In the genomic region with DNA sequence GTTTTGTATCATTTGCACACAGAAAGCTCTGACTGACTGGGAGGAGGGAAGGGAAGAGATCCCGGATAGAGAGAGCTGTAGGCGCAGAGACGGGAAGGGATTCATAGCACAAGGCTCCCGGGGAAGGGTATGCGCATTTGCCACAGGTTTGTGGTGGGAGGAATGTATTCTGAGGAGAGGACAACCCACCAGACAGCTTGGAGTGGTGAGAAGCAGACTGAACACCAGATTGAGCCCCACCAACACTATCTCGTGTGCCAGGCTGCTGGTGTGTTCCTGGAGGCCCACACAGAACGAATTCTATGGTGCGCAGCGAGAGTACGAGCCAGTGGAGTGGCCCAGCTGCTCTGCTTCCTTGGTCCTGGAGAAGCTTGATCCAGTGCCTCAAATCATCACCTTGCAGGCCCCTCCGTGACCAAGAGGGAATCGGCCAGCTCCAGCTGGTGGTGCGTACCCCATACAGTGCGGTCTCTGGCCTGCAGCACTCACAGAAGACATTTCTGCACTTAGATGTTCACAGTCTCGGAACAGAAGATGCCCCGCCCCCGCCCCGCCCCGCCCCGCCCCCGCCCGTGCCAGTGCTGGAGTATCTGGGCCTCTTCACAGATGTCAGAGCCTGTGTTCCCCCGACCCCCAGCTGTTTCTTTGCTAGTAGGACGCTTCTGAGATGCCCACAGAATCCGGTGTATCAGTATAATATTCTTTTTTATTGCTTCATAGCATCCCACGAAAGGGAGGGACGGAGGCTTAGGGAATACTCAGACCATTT, we compare ENCODE assay signal across 8 mouse cellular contexts.
DNase-seq lines count a peak whose midpoint lies in the region; ATAC-seq lines count a peak whose summit lies in the region.

No protein-coding gene starts in this region.

- no peaks in the 10 kb centered on the region for H3K27me3 ChIP-seq in kidney, embryonic 15.5 days
- H3K27me3 ChIP-seq in embryonic facial prominence, embryonic 15.5 days, result no peaks in the 10 kb centered on the region
- 0 out of 2 replicates have a peak, but pooled peaks cover 4% of the 10 kb centered on the region for H3K27me3 ChIP-seq in midbrain, embryonic 13.5 days

- peaks cover 46% of the 10 kb centered on the region for H3K4me1 ChIP-seq in kidney, embryonic 15.5 days
- H3K4me1 ChIP-seq in embryonic facial prominence, embryonic 15.5 days, result peaks cover 52% of the 10 kb centered on the region
- peaks cover 23% of the 10 kb centered on the region for H3K4me1 ChIP-seq in midbrain, embryonic 13.5 days (replicated peaks)

- no peak overlapping the region for H3K4me3 ChIP-seq in kidney, embryonic 15.5 days (replicated peaks)
- no peak overlapping the region for H3K4me3 ChIP-seq in embryonic facial prominence, embryonic 15.5 days (replicated peaks)
- no peak overlapping the region for H3K4me3 ChIP-seq in midbrain, embryonic 13.5 days (replicated peaks)

- peak overlapping the region; percentile 29 for H3K4me2 ChIP-seq in kidney, embryonic 15.5 days
- peak overlapping the region; percentile 13; the same call in 1 of the 2 replicates for H3K4me2 ChIP-seq in embryonic facial prominence, embryonic 15.5 days (replicated peaks)
- no peak overlapping the region for H3K4me2 ChIP-seq in midbrain, embryonic 13.5 days (replicated peaks)

- H3K9ac ChIP-seq in kidney, embryonic 15.5 days, result no peak overlapping the region
- no peak overlapping the region for H3K9ac ChIP-seq in embryonic facial prominence, embryonic 15.5 days
- H3K9ac ChIP-seq in midbrain, embryonic 13.5 days (replicated peaks), result no peak overlapping the region

- no peaks in the 10 kb centered on the region for H3K36me3 ChIP-seq in kidney, embryonic 15.5 days
- H3K36me3 ChIP-seq in embryonic facial prominence, embryonic 15.5 days, result no peaks in the 10 kb centered on the region
- H3K36me3 ChIP-seq in midbrain, embryonic 13.5 days, result no peaks in the 10 kb centered on the region

- no peak; the same call in 1 of the 2 replicates for ATAC-seq in kidney, embryonic 15.5 days (replicated peaks; ENCODE audit: low FRiP score)
- ATAC-seq in embryonic facial prominence, embryonic 15.5 days (ENCODE audit: insufficient number of reproducible peaks, low FRiP score, low TSS enrichment, low read depth), result no peak
- ATAC-seq in monocyte, adult 5-6 weeks (replicated peaks; ENCODE audit: insufficient number of reproducible peaks, low FRiP score, low TSS enrichment, poor library complexity, severe bottlenecking), result no peak
- ATAC-seq in midbrain, embryonic 13.5 days, result no peak

- DNase-seq in kidney, adult 11 months, result no peak
- DNase-seq in layer of hippocampus, postnatal 14 days (ENCODE audit: low spot score in 2 of 2), result peak; percentile 77 to 92
- DNase-seq in right cerebral cortex, adult 18-20 months, result peak; percentile 90
- no peak for DNase-seq in kidney, adult 18-20 months

- H3K9me3 ChIP-seq in kidney, embryonic 15.5 days (replicated peaks), result no peaks in the 10 kb centered on the region
- H3K9me3 ChIP-seq in embryonic facial prominence, embryonic 15.5 days (replicated peaks), result no peaks in the 10 kb centered on the region
- no peaks in the 10 kb centered on the region for H3K9me3 ChIP-seq in midbrain, embryonic 13.5 days

- WGBS in kidney, embryonic 15.5 days, result 37% methylated on average over 27 of the region's 27 CpGs
- WGBS in embryonic facial prominence, embryonic 15.5 days, result 28% methylated on average over 27 of the region's 27 CpGs
- WGBS in midbrain, embryonic 13.5 days, result 33% methylated on average over 27 of the region's 27 CpGs

- peak overlapping the region; percentile 46; the same call in 1 of the 2 replicates for H3K27ac ChIP-seq in kidney, embryonic 15.5 days
- H3K27ac ChIP-seq in embryonic facial prominence, embryonic 15.5 days (replicated peaks), result peak overlapping the region; percentile 69
- no peak overlapping the region for H3K27ac ChIP-seq in midbrain, embryonic 13.5 days

Comparison
In these comparisons a context has a peak if more than half of its experiments do, and no peak if none do; other contexts are left out.
1. DNase-seq: peak in layer of hippocampus, postnatal 14 days (2 of 2) and right cerebral cortex, adult 18-20 months (single experiment); none in kidney, adult 11 months (single experiment) and kidney, adult 18-20 months (single experiment).